Mouse (Mus musculus) lung, postnatal 0 days (tissue): ENCODE measurements at regions not wholly inside any gene's neighbourhood (a gene's known extent, or its start where the extent isn't known, plus 50 kb on each side); places are given as distances from the start of the nearest gene placed in this dataset.

Experiments used
- CTCF ChIP-seq: IDR thresholded peaks from 2 replicates; pipeline ENCODE4 v1.5.1; 2016; ENCODE audit warnings: antibody characterized with exemption, mild to moderate bottlenecking
- EP300 ChIP-seq: IDR thresholded peaks from 2 replicates; pipeline ENCODE4 v1.6.1; 2016; ENCODE audit warnings: antibody characterized with exemption, mild to moderate bottlenecking, control low read depth

GRCm38 (mm10) chr6:22448906-22449305 lies 92.9 kb upstream of the Fam3c start:
- no peak for TF ChIP-seq CTCF
- TF ChIP-seq EP300, result no peak
